Mouse (Mus musculus) heart, adult 2 months (tissue): Measurements from ENCODE around the gene Stag3. TPM values are rescaled to one million over a fixed set of nuclear protein-coding genes. Genes with fewer than 3 reads are reported as not detected.

Experiments used
- DNase-seq, 2 experiments: peaks; one replicate each; pipeline ENCODE4 v3.0.0; 2021
- H3K27ac ChIP-seq: fragments of 200-600 bp; 2 replicates; pipeline ENCODE4 v1.8.1; 2022
- H3K27me3 ChIP-seq: fragments of 200-500 bp; 2 replicates; pipeline ENCODE4 v1.6.1; 2012; ENCODE audit warnings: mild to moderate bottlenecking, low read length, inconsistent platforms, mixed read lengths; ENCODE audit not compliant: control insufficient read depth, insufficient read depth
- H3K36me3 ChIP-seq: fragments of 200-500 bp; 2 replicates; pipeline ENCODE4 v1.6.1; 2012; ENCODE audit warnings: low read length, inconsistent platforms; ENCODE audit not compliant: control insufficient read depth, insufficient read depth
- H3K4me1 ChIP-seq: fragments of 200-500 bp; 2 replicates; pipeline ENCODE4 v1.6.1; 2011; ENCODE audit warnings: low read length; ENCODE audit not compliant: control insufficient read depth, insufficient read depth
- H3K4me3 ChIP-seq: fragments of 200-600 bp; 2 replicates; pipeline ENCODE4 v1.8.1; 2022
- H3K79me2 ChIP-seq: fragments of 200-500 bp; replicated peaks from 2 replicates; pipeline ENCODE4 v1.6.1; 2012; ENCODE audit warnings: mild to moderate bottlenecking, inconsistent platforms, low read length, moderate library complexity, mixed read lengths; ENCODE audit not compliant: control insufficient read depth, insufficient read depth
- H3K9ac ChIP-seq: fragments of 200-500 bp; 2 replicates; pipeline ENCODE4 v1.6.1; 2012; ENCODE audit warnings: low read depth, mild to moderate bottlenecking, control low read depth, inconsistent platforms, low read length, mixed read lengths
- CTCF ChIP-seq: fragments of 200-600 bp; IDR thresholded peaks from 2 replicates; pipeline ENCODE4 v1.8.1; 2022; ENCODE audit warnings: antibody characterized with exemption, mild to moderate bottlenecking, moderate library complexity
- EP300 ChIP-seq: fragments of 200-500 bp; IDR thresholded peaks from 2 replicates; pipeline ENCODE4 v1.6.1; 2011; ENCODE audit warnings: low read depth, low read length, control low read depth; ENCODE audit not compliant: insufficient read depth
- POLR2A ChIP-seq: fragments of 200-500 bp; IDR thresholded peaks from 2 replicates; pipeline ENCODE4 v1.6.1; 2011; ENCODE audit warnings: mild to moderate bottlenecking, low read depth, low read length, control low read depth; ENCODE audit not compliant: insufficient read depth
- WGBS: fragments of 180-500 bp; shearing (Covaris S2); methylation state at CpG from one replicate; pipeline ENCODE4 v1.1.7; 2018; 5-methylcytosine and 5-hydroxymethylcytosine counted together
- intact Hi-C: fragments of 180-260 bp; cut with DNase I; formaldehyde crosslinking; loops from one replicate; pipeline ENCODE4 v1.15.1; 2025
- long read RNA-seq: library from polyadenylated mRNA; stranded (forward); transcript quantifications from one replicate; pipeline ENCODE4 v2.0.0, GENCODE M21; 2021
- polyA plus RNA-seq: library from polyadenylated mRNA; depleted of rRNA; stranded (reverse); fragments of >200 nt; gene quantifications from 2 replicates; pipeline ENCODE4 v1.2.3, GENCODE M21; 2012; rRNA removed
- total RNA-seq, 2 experiments: library from RNA; stranded (reverse); gene quantifications; 2 replicates each; pipeline ENCODE4 v1.2.3; 2021

The Stag3 gene
- not detected for total RNA-seq
- polyA plus RNA-seq = 0.29 and 0.98 TPM in 2 replicates
- long read RNA-seq, partial matches to known transcripts = 0 of 1 reads
- long read RNA-seq, other reads (novel, unspliced or antisense) = 1 of 1 reads

DNA sequence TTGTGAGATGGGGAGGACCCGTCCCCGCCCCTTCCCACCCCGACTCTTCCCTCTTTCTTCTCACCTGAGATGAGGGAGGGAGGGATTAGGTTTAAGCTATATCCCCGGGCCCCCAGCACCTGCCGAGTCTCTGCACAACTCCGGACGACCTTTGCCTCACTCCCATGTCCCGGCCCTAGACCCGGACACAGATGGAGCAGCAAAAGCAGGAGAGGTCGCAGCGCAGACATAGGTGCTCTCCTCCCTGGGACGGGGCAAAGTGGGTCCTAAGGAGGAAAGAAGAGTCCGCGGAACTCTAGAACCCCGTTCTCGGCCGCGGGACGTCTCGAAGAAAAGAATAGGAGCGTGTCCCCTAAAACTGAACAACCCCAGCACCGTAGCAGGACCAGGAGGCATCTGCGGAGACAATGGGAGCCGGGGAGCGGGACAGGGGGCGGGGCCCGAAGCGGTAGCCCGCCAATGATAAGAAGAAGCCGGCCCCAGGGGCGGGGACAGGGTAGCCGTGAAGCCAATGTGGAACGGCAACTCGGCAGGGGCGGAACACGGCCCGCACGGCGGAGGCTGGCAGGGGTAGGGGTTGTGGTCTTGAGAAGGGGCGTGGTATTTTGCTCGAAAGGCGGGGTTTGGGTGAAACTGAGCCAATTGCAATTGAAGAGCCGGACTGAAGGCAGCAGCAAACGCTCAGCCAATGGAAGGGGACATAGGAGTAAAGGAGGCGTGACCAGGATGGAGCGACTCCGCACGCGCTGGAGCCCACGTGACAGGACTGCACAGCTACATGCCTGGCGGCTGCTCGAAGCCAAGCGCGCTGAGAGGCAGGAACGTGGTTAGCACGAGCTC is at the start of gene Stag3, which contains the start of the genes Gm43720 and Gpc2:
Gene Stag3 (plus strand): TSS at position 656 of the 840 bp plus-strand sequence.
Gene Gm43720 (minus strand): TSS at position 374 of the 840 bp plus-strand sequence.
Gene Gpc2 (minus strand): TSS at position 421 of the 840 bp plus-strand sequence.
- H3K36me3 ChIP-seq = no peaks in the 10 kb centered on the region
- no peak within 1 kb of the TSS for H3K27ac ChIP-seq
- peaks cover 1% of the 10 kb centered on the region; the same call in 1 of the 2 replicates for H3K27me3 ChIP-seq
- peak; percentile 40; the same call in 1 of the 2 replicates for TF ChIP-seq POLR2A
- no peak for TF ChIP-seq CTCF
- no peak for TF ChIP-seq EP300
- H3K79me2 ChIP-seq = no peaks in the 10 kb centered on the region
- peak within 1 kb of the TSS; percentile 9 for H3K9ac ChIP-seq
- under 1% methylated on average over 56 of the region's 56 CpGs for WGBS
- intact Hi-C loops = no loop called here
- DNase-seq = peak; percentile 81 to 87
- peak within 1 kb of the TSS; percentile 49 for H3K4me3 ChIP-seq
- no peaks in the 10 kb centered on the region; the same call in 1 of the 2 replicates for H3K4me1 ChIP-seq

- TF ChIP-seq CTCF = no peak
- TF ChIP-seq POLR2A = no peak
- no peak for TF ChIP-seq EP300
- DNase-seq = no peak
- Histone ChIP-seq H3K4me3 (no peak overlapping the region), H3K36me3 (no peaks in the 10 kb centered on the region), H3K27me3 (no peaks in the 10 kb centered on the region), H3K4me1 (no peaks in the 10 kb centered on the region), H3K27ac (no peak overlapping the region), H3K79me2 (no peaks in the 10 kb centered on the region), H3K9ac (no peak overlapping the region)
- 85% methylated on average over 2 of the region's 2 CpGs for WGBS
- intact Hi-C loops = no loop called here
Measured at GRCm38 (mm10) chr5:138233778-138234177, 46.3 kb upstream of the Stag3 start.

GRCm38 (mm10) chr5:138234224-138234623 is 45.8 kb upstream of the Stag3 start:
- no peak overlapping the region for H3K4me3 ChIP-seq
- intact Hi-C loops = no loop called here
- no peaks in the 10 kb centered on the region for H3K79me2 ChIP-seq
- H3K27me3 ChIP-seq = no peaks in the 10 kb centered on the region
- no peaks in the 10 kb centered on the region for H3K4me1 ChIP-seq
- no peak for TF ChIP-seq POLR2A
- no peak for TF ChIP-seq EP300
- TF ChIP-seq CTCF = no peak
- no peaks in the 10 kb centered on the region for H3K36me3 ChIP-seq
- H3K9ac ChIP-seq = no peak overlapping the region
- DNase-seq = no peak
- no peak overlapping the region for H3K27ac ChIP-seq

- H3K9ac ChIP-seq = no peak overlapping the region
- H3K36me3 ChIP-seq = no peaks in the 10 kb centered on the region
- no peak for TF ChIP-seq EP300
- TF ChIP-seq CTCF = no peak
- TF ChIP-seq POLR2A = no peak
- WGBS = 22% methylated on average over 2 of the region's 2 CpGs
- H3K79me2 ChIP-seq = no peaks in the 10 kb centered on the region
- no peaks in the 10 kb centered on the region for H3K27me3 ChIP-seq
- no peak for DNase-seq
- no peak overlapping the region for H3K4me3 ChIP-seq
- no peak overlapping the region for H3K27ac ChIP-seq
- H3K4me1 ChIP-seq = no peaks in the 10 kb centered on the region
- intact Hi-C loops = no loop called here
Measured at GRCm38 (mm10) chr5:138241511-138241910, 38.5 kb upstream of the Stag3 start.

DNA sequence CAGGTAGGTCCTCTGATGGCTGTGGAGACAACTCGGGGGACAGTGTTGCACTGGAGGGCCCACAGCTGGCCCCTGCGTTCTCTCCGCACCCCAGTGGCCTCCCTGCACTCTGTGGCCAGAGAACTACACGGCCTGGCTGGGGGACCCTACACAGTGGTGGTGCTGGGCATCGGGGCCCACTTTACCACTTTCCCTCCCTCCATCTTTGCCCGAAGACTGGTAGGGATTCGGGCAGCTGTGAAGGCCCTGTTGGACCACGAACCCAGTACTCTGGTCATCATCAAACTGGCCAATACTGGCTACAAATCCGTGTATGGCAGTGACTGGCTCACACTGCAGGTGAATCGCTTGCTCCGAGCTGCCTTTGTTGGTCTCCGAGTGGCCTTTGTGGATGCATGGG is 28.9 kb upstream of the Stag3 start:
- Histone ChIP-seq H3K36me3 (no peaks in the 10 kb centered on the region), H3K27ac (no peak overlapping the region), H3K4me3 (no peak overlapping the region), H3K9ac (no peak overlapping the region), H3K79me2 (no peaks in the 10 kb centered on the region), H3K27me3 (no peaks in the 10 kb centered on the region), H3K4me1 (peaks cover under 1% of the 10 kb centered on the region; the same call in 1 of the 2 replicates)
- no peak for TF ChIP-seq POLR2A
- TF ChIP-seq EP300 = no peak
- no peak for TF ChIP-seq CTCF
- 82% methylated on average over 12 of the region's 12 CpGs for WGBS
- intact Hi-C loops = no loop called here
- no peak for DNase-seq

- H3K27me3 ChIP-seq = no peaks in the 10 kb centered on the region
- intact Hi-C loops = no loop called here
- no peak overlapping the region for H3K27ac ChIP-seq
- 89% methylated on average over 3 of the region's 3 CpGs for WGBS
- DNase-seq = no peak
- H3K4me3 ChIP-seq = no peak overlapping the region
- no peaks in the 10 kb centered on the region for H3K79me2 ChIP-seq
- TF ChIP-seq POLR2A (no peak), EP300 (no peak), CTCF (no peak)
- H3K4me1 ChIP-seq = peaks cover 3% of the 10 kb centered on the region; the same call in 1 of the 2 replicates
- H3K9ac ChIP-seq = no peak overlapping the region
- no peaks in the 10 kb centered on the region for H3K36me3 ChIP-seq
Measured at GRCm38 (mm10) chr5:138253061-138253460, 27.0 kb upstream of the Stag3 start.
